Mouse (Mus musculus) myocyte (in vitro differentiated cells): Measurements from ENCODE around the gene Rlim. TPM values are rescaled to one million over a fixed set of nuclear protein-coding genes. Genes with fewer than 3 reads are reported as not detected.

Experiments used
- H3K27me3 ChIP-seq: one replicate; pipeline ENCODE4 v1.6.1; 2011; ENCODE audit not compliant: control insufficient read depth, insufficient read depth, insufficient read length
- H3K36me3 ChIP-seq: one replicate; pipeline ENCODE4 v1.6.1; 2011; ENCODE audit not compliant: control insufficient read depth, insufficient read depth
- H3K4me2 ChIP-seq: one replicate; pipeline ENCODE4 v1.6.1; 2011; ENCODE audit warnings: low read depth, control low read depth
- H3K4me3 ChIP-seq: one replicate; pipeline ENCODE4 v1.5.1; 2011; ENCODE audit warnings: mild to moderate bottlenecking, control low read depth, moderate library complexity
- H3K79me2 ChIP-seq: one replicate; pipeline ENCODE4 v1.6.1; 2011; ENCODE audit not compliant: control insufficient read depth, insufficient read depth
- H3ac ChIP-seq: one replicate; pipeline ENCODE4 v1.6.1; 2011; ENCODE audit not compliant: control insufficient read depth, insufficient read length
- CEBPB ChIP-seq: IDR thresholded peaks from 2 replicates; pipeline ENCODE4 v1.6.1; 2011; ENCODE audit warnings: mild to moderate bottlenecking, moderate library complexity; ENCODE audit not compliant: poor library complexity, insufficient read depth, severe bottlenecking
- E2F4 ChIP-seq: IDR thresholded peaks from one replicate; pipeline ENCODE4 v1.6.1; 2011; ENCODE audit warnings: mild to moderate bottlenecking, control low read depth, moderate library complexity; ENCODE audit not compliant: insufficient read depth
- MAX ChIP-seq: IDR thresholded peaks from one replicate; pipeline ENCODE4 v1.6.1; 2011; ENCODE audit warnings: low read depth, mild to moderate bottlenecking, control low read depth
- MYOD1 ChIP-seq, 3 experiments: IDR thresholded peaks; one replicate each; pipeline ENCODE4 v1.6.1; 2011; ENCODE audit warnings: control low read depth in 2 of 3, low read depth in 2 of 3, mild to moderate bottlenecking in 2 of 3, moderate library complexity in 1 of 3; ENCODE audit not compliant: insufficient read length in 2 of 3, control insufficient read depth in 1 of 3
- MYOG ChIP-seq, 3 experiments: IDR thresholded peaks; one replicate each; pipeline ENCODE4 v1.6.1; 2011; ENCODE audit warnings: control low read depth in 2 of 3, low read depth in 2 of 3, mild to moderate bottlenecking in 2 of 3; ENCODE audit not compliant: insufficient read length in 2 of 3, control insufficient read depth in 1 of 3, insufficient read depth in 1 of 3
- POLR2A ChIP-seq: IDR thresholded peaks from one replicate; pipeline ENCODE4 v1.6.1; 2011; ENCODE audit warnings: low read depth, mild to moderate bottlenecking, control low read depth, moderate library complexity; ENCODE audit not compliant: insufficient read length
- POLR2AphosphoS2 ChIP-seq: IDR thresholded peaks from one replicate; pipeline ENCODE4 v1.6.1; 2011; ENCODE audit warnings: low read depth, control low read depth; ENCODE audit not compliant: insufficient read length
- REST ChIP-seq: IDR thresholded peaks from one replicate; pipeline ENCODE4 v1.6.1; 2011; ENCODE audit warnings: mild to moderate bottlenecking, control low read depth, moderate library complexity; ENCODE audit not compliant: insufficient read depth, insufficient read length
- SRF ChIP-seq: IDR thresholded peaks from one replicate; pipeline ENCODE4 v1.6.1; 2011; ENCODE audit warnings: low read depth; ENCODE audit not compliant: control insufficient read depth, insufficient read length
- TCF12 ChIP-seq: IDR thresholded peaks from one replicate; pipeline ENCODE4 v1.6.1; 2011; ENCODE audit warnings: mild to moderate bottlenecking, control low read depth; ENCODE audit not compliant: poor library complexity, insufficient read depth, severe bottlenecking
- TCF3 ChIP-seq: IDR thresholded peaks from one replicate; pipeline ENCODE4 v1.6.1; 2011; ENCODE audit warnings: low read depth, control low read depth; ENCODE audit not compliant: insufficient read length
- USF1 ChIP-seq: IDR thresholded peaks from one replicate; pipeline ENCODE4 v1.6.1; 2011; ENCODE audit warnings: low read depth, mild to moderate bottlenecking, control low read depth, moderate library complexity
- polyA plus RNA-seq: library from polyadenylated mRNA; unstranded; fragments of >200 nt; fragmentation: generic; extraction: Trizol; gene quantifications from one replicate; pipeline ENCODE4 v1.2.1, GENCODE M21; 2012; ENCODE audit warnings: missing spikeins

Gene Rlim
- polyA plus RNA-seq, 1 experiment, result 6.0 TPM

DNA sequence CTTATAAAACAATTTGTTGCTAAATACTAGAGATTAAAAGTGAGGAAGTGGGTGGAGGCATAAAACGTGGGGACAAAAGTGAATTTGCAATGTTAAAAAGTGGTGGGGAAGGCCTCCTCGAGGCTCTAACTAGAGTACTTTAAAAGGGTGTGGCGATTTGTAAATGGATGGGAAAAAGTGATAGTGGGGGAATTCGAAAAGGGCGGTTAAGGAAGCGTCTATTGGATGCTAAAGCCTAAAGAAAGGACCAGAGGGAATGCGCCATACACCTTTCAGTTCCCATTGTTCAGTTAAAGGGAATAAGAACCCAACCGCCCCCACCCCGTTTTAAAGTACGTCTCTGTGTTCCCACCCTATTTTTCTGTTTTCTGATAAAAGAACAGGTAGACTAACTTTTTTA lies 722 bp upstream of the Rlim start:
- H3K27me3 ChIP-seq, result no peaks in the 10 kb centered on the region
- no peak for TF ChIP-seq MYOG (IDR thresholded peaks at IDR 0.05; ENCODE audit: control insufficient read depth in 1 of 3, insufficient read depth in 1 of 3, insufficient read length in 2 of 3, low read depth in 2 of 3)
- no peak overlapping the region for H3ac ChIP-seq
- peaks cover 39% of the 10 kb centered on the region for H3K79me2 ChIP-seq
- H3K4me3 ChIP-seq, result peak overlapping the region; percentile 79
- H3K36me3 ChIP-seq, result peaks cover 12% of the 10 kb centered on the region
- peak overlapping the region; percentile 70 for H3K4me2 ChIP-seq

DNA sequence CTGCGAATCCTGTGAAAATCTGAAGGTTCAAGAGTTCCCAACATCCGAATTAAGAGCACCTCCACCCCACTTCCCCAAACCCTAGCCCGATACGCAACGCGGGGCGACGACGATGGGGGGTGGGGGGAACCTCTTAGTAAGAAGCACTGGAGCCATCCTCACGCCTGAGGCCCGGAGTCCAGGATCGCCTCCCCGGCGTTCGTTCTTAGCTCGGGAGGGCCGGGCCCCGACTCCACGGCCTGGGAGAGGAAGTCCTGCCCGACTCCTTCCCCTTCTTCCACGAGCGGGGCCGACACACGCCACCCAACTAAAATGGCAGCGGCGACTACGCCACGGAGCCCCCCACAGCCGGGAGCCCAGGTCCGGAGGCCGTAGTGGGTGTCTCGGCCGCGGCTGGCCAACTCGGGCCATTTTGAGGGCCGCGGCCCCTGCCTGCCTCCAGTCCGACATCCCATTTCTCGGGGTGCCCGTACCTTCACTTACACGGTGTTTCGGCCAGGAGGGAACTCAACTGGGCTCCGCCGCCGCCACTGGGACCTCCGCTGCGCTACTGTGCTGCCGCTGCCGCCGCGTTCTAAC lies 405 bp downstream of the Rlim start:
- H3K4me2 ChIP-seq, result peak overlapping the region; percentile 67
- H3K27me3 ChIP-seq, result no peaks in the 10 kb centered on the region
- peak overlapping the region; percentile 37 for H3ac ChIP-seq
- peaks cover 12% of the 10 kb centered on the region for H3K36me3 ChIP-seq
- H3K4me3 ChIP-seq, result peak overlapping the region; percentile 79
- TF ChIP-seq TCF12 (no peak), MYOG (IDR thresholded peaks at IDR 0.05; ENCODE audit: control insufficient read depth in 1 of 3, insufficient read depth in 1 of 3, insufficient read length in 2 of 3, low read depth in 2 of 3) (no peak), CEBPB (no peak), MYOD1 (IDR thresholded peaks at IDR 0.05; ENCODE audit: control insufficient read depth in 1 of 3, insufficient read length in 2 of 3, low read depth in 2 of 3) (no peak)
- H3K79me2 ChIP-seq, result peaks cover 49% of the 10 kb centered on the region

DNA sequence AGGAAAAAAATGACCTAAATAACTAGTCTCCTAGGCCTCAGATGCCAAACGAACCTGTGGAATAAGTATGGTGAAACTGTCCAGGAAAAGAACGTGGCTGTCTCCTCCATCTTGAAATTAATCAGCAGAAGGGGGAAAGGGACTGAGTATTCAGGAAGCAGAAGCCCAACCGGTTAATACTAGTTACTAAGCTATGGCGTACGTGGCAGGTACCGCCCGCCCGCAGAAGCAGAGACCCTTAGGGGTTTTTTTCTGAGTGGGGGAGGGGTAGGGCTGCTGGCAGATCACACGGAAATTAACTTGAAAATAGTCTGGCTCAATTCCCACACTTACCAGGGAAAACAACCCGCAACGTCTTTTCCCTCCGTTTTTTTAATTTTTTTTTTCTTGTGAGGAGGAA lies 1.0 kb downstream of the Rlim start:
- H3K79me2 ChIP-seq, result peaks cover 49% of the 10 kb centered on the region
- H3K4me2 ChIP-seq, result peak overlapping the region; percentile 67
- TF ChIP-seq TCF12, result no peak
- TF ChIP-seq POLR2A, result no peak
- no peak for TF ChIP-seq MYOD1 (IDR thresholded peaks at IDR 0.05; ENCODE audit: control insufficient read depth in 1 of 3, insufficient read length in 2 of 3, low read depth in 2 of 3)
- no peak for TF ChIP-seq CEBPB
- TF ChIP-seq REST, result no peak
- TF ChIP-seq MAX, result no peak
- no peak for TF ChIP-seq E2F4
- no peak for TF ChIP-seq USF1
- no peak for TF ChIP-seq POLR2AphosphoS2
- no peaks in the 10 kb centered on the region for H3K27me3 ChIP-seq
- H3K4me3 ChIP-seq, result peak overlapping the region; percentile 79
- peaks cover 12% of the 10 kb centered on the region for H3K36me3 ChIP-seq
- peak overlapping the region; percentile 37 for H3ac ChIP-seq

DNA sequence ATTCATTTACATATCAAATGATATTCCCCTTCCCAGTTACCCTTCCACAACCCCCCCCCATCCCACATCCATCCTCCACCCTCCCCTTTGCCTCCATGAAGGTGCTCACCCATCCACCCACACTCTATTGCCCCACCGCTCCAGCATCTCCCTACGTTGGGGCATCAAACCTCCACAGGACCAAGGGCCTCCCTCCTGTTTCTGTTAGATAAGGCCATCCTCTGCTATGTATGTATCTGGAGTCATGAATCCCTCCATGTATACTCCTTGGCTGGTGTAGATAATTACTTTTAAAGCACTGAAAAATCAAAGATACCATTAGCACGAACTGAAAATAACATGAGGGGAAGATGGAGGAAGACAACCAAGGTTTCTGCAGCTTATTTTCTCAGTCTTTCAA lies 41.4 kb downstream of the Rlim start:
- Histone ChIP-seq H3K4me3 (no peak overlapping the region), H3ac (no peak overlapping the region), H3K36me3 (no peaks in the 10 kb centered on the region), H3K79me2 (no peaks in the 10 kb centered on the region), H3K27me3 (no peaks in the 10 kb centered on the region), H3K4me2 (no peak overlapping the region)
- TF ChIP-seq TCF3 (no peak), MYOD1 (IDR thresholded peaks at IDR 0.05; ENCODE audit: control insufficient read depth in 1 of 3, insufficient read length in 2 of 3, low read depth in 2 of 3) (no peak), TCF12 (no peak), MYOG (IDR thresholded peaks at IDR 0.05; ENCODE audit: control insufficient read depth in 1 of 3, insufficient read depth in 1 of 3, insufficient read length in 2 of 3, low read depth in 2 of 3) (no peak), SRF (no peak), USF1 (no peak), POLR2A (no peak), POLR2AphosphoS2 (no peak), E2F4 (no peak)

DNA sequence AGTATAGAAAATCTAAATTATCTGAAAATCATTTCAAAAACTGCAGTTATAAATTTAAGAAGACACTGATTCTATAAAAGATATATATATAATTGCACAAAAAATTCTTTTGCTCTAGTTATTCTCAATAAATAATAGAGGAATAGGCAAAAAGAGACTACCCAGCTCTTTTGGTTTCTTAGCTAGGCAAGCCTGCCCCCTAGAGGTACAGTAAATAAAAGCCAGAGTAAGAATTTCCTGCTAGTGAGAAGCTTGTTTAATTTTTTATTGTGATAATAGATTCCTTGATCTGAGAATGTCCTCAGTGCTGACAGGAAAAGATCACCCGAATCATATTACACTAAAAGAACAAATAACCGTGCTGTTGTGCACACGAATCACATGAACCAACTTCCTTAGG lies 43.8 kb downstream of the Rlim start:
- H3K27me3 ChIP-seq, result no peaks in the 10 kb centered on the region
- no peak overlapping the region for H3K4me3 ChIP-seq
- H3K36me3 ChIP-seq, result no peaks in the 10 kb centered on the region
- no peaks in the 10 kb centered on the region for H3K79me2 ChIP-seq
- H3K4me2 ChIP-seq, result no peak overlapping the region
- no peak overlapping the region for H3ac ChIP-seq
- TF ChIP-seq TCF12 (no peak), REST (no peak), USF1 (no peak), MYOD1 (IDR thresholded peaks at IDR 0.05; ENCODE audit: control insufficient read depth in 1 of 3, insufficient read length in 2 of 3, low read depth in 2 of 3) (no peak), TCF3 (no peak), SRF (no peak)
